Mouse (Mus musculus) erythroblast, embryonic 14.5 days (primary cell): Measurements from ENCODE around the gene Nhsl1.

Source experiments
- GATA1 ChIP-seq: IDR thresholded peaks from 2 replicates; pipeline ENCODE4 v1.6.1; 2012; ENCODE audit warnings: low read length, inconsistent platforms, mixed read lengths
- TAL1 ChIP-seq: IDR thresholded peaks from 3 replicates; pipeline ENCODE4 v1.6.1; 2012; ENCODE audit warnings: low read length, inconsistent platforms, mixed read lengths

DNA sequence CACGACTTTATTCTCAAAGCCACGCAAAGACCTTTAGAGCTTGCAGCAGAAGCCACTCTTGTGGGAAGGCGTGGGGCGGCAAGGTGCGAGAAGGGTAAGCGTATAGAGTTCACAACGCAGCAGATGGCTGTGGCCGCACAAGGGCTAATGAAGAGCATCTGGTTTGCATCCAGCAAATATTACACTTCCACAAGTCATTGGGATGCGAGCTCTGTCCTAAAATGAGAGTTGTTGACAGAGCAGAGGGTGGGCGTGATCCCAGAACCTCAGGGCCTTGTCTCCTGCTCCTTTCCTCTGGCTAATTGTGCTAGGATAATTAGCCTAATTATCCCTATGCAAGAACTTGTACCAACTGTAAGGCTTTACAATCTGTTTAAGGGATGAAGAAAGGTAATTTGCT lies 186.9 kb downstream of the Nhsl1 start:
- no peak for TF ChIP-seq GATA1
- TF ChIP-seq TAL1, result no peak
